Mouse (Mus musculus) adrenal gland, postnatal 10 days (tissue): Measurements from ENCODE around the gene Nckap5. TPM values are rescaled to one million over a fixed set of nuclear protein-coding genes. Genes with fewer than 3 reads are reported as not detected.

Experiments
- DNase-seq: peaks from one replicate; pipeline ENCODE4 v3.0.0; 2021; ENCODE audit warnings: mixed read lengths
- total RNA-seq, 2 experiments: library from RNA; stranded (reverse); gene quantifications; 2 replicates each; pipeline ENCODE4 v1.2.3; 2021

Gene Nckap5
- total RNA-seq, 2 experiments from 2014 or later: 22.6 to 37.4 TPM

GRCm38 (mm10) chr1:126360111-126360510, 470.5 kb downstream of the Nckap5 start:
- DNase-seq: no peak

- no peak for DNase-seq
These were observed 488.8 kb downstream of the Nckap5 start for GRCm38 (mm10) chr1:126341806-126342205.

GRCm38 (mm10) chr1:126339250-126339649, 491.3 kb downstream of the Nckap5 start:
- no peak for DNase-seq

DNA sequence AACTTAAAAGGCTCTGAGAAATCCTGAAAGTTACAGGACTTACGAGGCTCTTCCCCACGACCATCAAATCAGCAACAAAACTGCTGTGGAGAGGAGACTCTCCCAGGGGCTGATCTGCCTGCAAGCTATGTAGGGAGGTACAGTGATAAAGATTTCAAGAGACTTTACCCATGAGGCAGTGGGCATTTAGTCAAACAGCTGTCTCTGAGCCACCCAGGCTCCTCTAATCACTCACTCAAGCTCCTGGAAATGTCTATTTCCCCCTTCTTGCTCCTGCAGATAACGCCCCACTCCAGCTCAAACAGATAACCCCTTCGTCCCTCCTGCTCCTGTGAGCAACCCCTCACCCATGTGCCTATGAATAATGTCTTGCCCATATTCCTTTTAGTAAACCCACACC, 496.4 kb downstream of the Nckap5 start:
- no peak for DNase-seq

DNA sequence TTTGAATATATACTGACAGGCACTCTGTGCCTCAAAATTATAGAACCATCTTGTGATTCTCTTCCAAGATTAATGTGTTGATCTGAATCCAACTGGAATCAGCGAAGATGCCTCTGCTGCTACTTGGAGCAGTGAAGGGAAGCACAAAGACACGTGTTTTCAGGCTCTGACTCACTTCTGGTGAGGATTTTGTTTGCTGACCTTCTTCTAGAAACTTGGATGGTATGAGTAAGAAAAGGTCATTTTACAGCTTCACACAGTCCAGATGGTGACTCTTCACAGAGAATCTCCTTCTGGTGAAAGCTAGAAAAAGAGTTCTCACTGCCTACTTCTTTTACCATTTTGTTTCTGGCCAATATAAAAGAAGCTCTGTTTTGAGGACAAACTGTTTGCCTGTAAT, 498.6 kb downstream of the Nckap5 start:
- DNase-seq: peak; percentile 13

- no peak for DNase-seq
These were observed 509.9 kb downstream of the Nckap5 start for GRCm38 (mm10) chr1:126320696-126321095.

DNA sequence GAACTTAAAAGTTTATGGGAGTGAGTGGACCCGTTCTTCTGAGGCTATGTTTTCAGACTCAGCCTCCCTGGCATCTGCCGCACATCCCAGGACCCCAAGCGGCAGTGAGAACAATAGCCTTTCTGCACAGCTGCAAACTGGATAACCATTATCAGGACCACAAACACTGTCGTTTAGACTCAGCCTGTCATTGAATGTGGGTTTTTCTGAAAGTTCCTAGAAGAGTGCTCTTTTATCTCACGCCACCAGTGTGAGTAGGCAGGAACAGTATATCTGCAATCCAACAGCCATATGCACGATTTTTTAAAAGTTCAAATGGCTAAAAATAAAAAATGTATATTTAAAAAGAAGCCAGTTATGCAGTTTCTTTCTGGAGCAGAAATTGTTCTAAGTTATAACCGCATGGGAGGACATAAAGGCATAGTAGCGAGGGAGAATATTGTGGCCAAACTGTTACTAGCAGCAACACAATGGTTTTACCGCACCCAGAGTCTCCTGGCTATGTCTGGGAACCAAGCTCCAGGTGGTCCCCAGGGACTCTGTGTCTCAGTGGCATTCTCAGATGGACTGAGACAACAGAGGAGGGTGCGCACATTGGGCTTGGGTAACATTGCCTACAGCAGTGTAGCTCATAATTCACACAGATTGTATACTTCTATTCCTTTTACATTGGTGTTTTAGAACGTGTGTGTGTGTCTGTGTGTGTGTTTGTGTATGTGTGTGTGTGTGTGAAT, 512.6 kb downstream of the Nckap5 start:
- DNase-seq: no peak

DNA sequence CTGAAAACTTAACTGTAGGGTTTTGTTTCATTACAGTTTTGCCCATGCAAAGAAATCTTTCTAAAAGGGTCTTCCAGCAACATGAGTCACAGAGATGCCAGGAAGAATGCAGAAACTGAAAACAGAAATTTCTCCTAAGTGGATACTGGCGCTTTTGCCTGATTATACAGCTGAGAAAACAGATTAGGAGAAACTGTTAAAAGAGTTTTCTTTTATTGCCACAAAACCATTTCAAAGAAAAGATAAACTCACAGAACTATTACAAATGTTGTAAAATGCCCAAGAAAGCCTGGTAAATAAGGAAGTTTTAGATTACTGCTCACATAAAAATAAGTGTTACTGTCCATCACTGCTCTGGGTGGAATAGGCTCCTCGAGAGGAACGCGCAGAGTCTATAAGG, 513.3 kb downstream of the Nckap5 start:
- DNase-seq: no peak

- peak; percentile 18 for DNase-seq
These were observed 513.7 kb downstream of the Nckap5 start for GRCm38 (mm10) chr1:126316866-126317265.

DNA sequence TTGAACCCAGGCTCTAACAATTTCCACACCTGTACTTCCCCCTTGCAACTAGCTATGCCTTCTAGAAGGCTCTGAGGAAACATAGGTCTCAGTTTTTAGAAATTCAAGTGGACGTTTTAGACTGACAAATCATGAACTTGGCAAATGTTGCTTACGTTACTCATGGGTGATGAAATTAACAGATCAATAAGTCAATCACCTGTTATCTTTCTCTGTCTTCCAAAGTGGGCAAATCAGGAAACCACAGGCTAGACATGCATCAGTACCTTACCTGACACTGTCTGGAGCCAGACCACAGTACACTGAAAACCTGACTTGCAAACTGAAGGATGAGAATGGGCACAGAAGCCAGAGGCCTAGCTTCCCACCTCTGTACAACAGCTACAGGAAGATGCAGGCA, 529.5 kb downstream of the Nckap5 start:
- DNase-seq: no peak

- no peak for DNase-seq
These were observed 565.7 kb downstream of the Nckap5 start for GRCm38 (mm10) chr1:126264931-126265330.

- DNase-seq: no peak
These were observed 576.2 kb downstream of the Nckap5 start for GRCm38 (mm10) chr1:126254364-126254763.

DNA sequence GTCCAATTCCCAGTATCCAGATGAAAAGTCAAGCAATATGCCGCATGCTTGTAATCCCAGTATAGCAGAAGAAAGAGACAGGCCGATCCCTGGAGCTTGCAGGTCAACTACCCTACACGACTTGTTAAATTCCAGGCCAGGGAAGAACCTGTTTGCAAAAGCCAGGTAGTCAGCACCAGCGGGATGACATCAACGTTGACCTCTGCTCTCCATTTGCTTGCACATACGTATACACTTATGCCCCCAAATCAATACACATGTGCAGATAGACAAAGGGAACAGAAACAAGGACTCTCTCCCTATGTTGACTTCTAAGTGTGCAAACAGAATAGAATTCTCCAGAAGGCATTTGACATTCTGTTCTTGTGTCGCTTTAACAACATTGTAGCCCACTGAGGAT, 576.7 kb downstream of the Nckap5 start:
- no peak for DNase-seq

- DNase-seq: peak; percentile 44
These were observed 597.4 kb downstream of the Nckap5 start for GRCm38 (mm10) chr1:126233196-126233595.

GRCm38 (mm10) chr1:126231199-126231598, 599.4 kb downstream of the Nckap5 start:
- DNase-seq: no peak

- no peak for DNase-seq
These were observed 620.4 kb downstream of the Nckap5 start for GRCm38 (mm10) chr1:126210212-126210611.

- no peak for DNase-seq
These were observed 620.9 kb downstream of the Nckap5 start for GRCm38 (mm10) chr1:126209743-126210142.

- DNase-seq: no peak
These were observed 621.5 kb downstream of the Nckap5 start for GRCm38 (mm10) chr1:126209131-126209530.

- DNase-seq: no peak
These were observed 633.7 kb downstream of the Nckap5 start for GRCm38 (mm10) chr1:126196937-126197336.

GRCm38 (mm10) chr1:126190353-126190752, 640.2 kb downstream of the Nckap5 start:
- no peak for DNase-seq

DNA sequence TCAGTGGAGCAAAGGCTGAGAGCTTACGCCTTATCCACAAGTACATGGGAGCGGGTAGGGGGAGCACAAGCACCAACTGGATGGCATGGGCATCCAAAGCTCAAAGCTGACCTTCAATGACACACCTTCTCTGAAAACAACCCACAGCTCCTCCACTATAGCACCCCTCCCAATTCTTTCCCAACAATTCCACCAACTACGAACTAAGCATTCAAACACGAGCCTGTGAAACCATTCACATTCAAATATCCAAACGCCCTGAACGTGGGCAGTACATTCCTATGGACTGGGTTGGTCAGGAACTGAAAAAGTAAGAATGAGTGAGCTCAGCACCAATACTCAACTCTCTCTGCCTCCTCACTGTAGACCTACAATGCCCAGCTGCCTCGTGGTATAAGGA, 646.8 kb downstream of the Nckap5 start:
- no peak for DNase-seq

DNA sequence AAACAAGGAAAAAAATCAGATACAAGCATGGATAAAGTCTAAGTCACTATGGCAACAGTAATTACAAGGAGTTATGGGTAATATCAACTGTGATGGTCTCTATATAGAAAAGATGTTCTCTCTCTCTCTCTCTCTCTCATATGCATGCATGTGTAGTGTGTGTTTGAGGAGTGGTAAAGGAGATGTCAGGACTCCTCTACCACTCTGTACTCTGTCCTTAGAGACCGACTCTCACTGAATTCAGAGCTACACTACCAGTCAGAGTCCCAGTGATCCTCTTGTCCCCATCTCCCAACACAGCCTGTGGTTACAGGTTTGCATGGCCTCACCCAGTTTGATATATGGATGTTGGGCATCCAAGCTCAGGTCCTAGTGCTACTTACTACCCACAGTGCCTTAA, 662.0 kb downstream of the Nckap5 start:
- no peak for DNase-seq

GRCm38 (mm10) chr1:126168131-126168530, 662.5 kb downstream of the Nckap5 start:
- no peak for DNase-seq

DNA sequence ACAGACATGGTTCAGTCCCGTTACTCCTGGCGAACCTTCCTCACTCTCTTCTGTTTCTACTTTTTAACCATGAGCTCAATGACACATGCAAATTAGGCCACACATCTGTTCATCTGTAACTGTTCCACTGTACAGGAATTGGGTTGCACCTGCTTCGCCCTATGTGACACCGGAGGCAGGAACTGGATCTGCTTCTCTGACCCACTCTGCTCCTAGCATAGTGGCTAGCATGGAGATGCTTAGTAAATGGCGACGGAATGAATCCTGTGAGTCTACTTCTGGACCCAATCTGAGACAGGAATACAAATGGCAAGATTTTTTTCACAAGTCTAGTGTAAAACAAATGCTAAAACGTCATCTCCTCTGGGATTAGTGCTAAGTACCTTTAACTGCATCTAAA, 663.1 kb downstream of the Nckap5 start:
- DNase-seq: no peak

DNA sequence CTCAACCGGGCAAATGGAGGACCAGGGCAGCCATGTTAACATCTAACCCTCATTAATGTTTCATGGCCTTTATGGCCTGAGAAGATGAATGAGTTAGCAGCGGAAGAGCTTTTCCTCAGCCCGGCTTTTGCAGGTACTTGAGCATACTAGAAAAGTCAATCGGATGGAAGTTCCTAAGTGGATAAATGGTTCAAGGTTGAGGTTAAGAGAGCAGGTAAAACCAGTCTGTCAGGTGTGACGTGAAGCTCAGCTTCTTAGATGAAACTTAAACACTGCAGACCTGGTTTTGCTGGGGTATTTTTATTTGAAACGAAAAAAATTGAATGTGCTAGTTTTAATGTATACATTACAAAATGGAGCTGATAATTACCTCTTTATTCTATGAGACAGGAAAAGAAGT, 671.3 kb downstream of the Nckap5 start:
- DNase-seq: no peak
